Mouse (Mus musculus): ENCODE data around the gene Nbea. TPM values are rescaled to one million over a fixed set of nuclear protein-coding genes. Genes with fewer than 3 reads are reported as not detected.
"Not testable (repeated sequence)": the region's sequence is repeated elsewhere in the genome, so short reads cannot be mapped to it uniquely, and the experiment has no call there.

Gene Nbea
- total RNA-seq, 2 experiments from 2014 or later = 22.4 to 26.2 TPM

DNA sequence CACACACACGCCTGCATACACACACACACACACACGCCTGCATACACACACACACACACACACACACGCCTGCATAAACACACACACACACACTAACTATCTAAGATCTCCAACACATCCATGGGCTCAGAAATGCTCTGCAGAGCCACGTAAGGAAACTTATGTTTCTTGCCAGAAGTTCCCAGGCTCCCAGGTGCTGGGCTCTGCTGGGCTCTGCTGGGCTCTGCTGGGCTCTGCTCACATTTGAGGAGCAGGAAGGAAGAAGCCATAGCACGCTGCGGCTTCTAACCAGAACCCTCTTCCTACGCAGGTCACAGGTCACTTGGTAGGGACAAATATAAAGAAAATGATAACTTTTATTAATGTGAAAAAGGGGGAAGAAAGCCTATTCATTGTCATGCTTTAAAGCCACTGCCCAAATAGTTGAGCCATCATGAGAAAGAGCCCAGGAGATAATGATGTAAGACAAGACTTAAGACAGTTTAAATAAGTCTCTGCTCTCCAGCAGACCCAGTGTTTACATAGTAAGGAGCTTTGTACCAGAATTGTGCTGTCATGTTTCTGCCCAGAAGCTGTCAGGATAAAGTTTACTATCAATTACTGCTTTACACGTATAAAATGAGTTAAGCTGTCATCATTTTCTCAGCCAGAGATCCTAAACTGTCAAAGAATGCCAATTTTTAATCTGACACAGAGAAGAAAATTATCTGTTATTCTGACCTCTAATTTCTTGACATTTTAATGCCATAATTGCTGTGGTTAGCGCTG lies 521.6 kb downstream of the Nbea start:
- peak in 1 of 2 experiments; percentile 8 for DNase-seq

DNA sequence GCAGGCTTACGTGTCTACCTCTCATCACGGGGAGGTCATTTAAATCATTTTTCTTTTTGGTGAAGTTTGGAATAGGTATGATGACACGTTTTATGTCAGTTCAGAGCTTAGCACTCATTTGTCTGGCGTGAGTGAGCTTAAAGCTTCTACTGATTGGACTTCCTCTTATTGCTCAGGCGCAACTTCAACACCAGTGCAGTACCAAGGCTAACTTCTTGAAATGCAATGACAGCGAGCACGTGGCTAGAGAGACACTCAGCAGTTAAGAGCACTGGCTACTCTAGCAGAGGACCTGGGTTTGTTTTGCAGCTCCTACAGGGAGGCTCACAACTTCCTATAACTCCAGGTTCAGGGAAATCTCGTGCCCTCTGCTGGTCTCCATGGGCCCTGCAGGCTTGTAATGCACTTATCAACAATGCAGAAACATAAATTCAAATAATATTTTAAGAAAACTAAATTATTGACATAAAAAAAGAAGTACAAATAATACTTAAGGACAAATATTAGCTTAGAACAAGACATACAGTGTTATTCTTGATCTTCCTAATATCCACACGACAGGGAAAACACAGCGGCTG lies 523.2 kb downstream of the Nbea start:
- DNase-seq = no peak

DNA sequence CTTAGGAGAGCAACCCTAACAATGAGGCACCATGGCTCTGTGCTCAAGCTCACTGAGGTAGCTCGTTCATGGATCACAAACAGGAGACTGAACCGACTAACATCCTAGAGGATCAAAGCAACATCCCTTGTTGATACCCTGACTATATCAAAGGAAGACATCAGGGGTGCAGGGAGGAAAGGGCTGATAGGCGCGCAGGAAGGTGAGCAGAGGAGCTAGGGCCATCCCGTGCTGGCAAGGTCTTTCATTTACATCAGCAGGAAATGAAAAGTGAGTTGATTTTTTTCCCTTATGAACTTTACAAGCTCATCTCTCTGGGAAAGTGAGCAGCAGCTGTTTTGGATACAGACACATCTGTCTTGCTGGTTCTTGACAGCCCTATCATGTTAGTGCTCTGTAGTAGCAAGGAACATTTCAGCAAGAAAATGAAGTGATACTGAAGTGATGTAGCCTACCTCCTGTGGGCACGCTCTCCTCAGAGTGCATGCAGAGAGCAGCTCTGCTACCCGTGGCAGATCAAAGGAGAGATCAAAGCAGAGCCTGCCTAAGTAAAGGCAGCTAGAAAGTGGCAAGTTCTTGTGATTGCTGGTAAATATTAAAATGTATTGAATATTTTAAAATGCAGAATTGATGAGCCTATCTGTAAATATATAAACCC lies 523.8 kb downstream of the Nbea start:
- DNase-seq = no peak

DNA sequence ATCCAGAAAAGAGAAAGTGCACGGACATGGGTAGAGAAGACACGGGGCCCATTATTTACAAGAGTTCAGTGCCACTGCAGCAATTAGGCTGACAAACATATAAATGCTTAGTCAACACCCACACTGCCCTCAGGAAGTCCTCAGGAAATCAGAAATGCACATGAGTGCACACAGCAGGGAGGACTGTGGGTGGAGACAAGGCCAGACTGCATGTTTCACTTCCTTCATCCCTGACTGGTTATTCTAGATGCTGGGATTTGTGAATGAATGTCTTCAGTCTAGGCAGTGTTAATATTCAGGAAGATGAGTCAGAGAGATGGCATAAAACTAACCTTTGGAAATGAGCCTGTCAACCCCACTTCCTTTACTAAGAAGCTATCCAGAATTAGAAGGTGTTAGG lies 531.2 kb downstream of the Nbea start:
- no peak for DNase-seq

DNA sequence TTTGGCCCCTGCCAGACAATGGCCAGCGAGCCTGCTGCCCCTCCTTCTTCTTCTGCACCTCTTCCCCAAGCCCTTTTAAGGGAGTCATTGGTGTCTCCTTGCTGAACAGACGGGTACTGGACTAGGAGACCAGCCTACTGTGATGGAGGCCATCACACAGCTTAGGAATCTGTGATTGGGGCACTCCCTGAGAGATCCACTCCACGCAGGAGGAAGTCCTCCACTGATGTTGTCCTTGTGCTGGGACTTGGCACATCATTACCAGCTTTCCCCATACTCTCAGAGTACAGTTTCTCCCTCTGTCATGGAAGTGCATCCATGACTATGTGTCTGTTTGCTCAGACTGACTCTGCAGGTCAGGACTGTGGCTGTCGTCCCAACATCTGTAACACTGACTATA lies 531.6 kb downstream of the Nbea start:
- DNase-seq = no peak

DNA sequence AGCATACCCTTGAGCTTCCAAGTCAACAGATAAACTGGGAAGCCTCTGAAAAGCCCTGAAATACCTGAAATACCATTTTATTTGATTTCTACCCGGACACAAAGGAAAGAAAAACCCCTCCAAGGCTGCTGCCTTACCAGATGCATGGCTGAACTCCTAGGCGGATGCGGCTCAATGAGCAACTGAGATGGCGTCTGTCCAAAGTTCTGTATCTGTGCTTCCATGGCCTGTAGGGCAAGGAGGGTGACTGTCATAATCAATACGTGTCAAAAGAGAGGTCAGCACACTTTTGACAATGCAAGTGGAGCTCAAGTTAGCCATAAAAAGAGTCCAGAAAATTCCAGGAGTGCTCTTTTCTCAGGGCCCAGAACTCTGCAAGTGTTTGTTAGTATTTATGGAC lies 534.0 kb downstream of the Nbea start:
- DNase-seq = no peak

DNA sequence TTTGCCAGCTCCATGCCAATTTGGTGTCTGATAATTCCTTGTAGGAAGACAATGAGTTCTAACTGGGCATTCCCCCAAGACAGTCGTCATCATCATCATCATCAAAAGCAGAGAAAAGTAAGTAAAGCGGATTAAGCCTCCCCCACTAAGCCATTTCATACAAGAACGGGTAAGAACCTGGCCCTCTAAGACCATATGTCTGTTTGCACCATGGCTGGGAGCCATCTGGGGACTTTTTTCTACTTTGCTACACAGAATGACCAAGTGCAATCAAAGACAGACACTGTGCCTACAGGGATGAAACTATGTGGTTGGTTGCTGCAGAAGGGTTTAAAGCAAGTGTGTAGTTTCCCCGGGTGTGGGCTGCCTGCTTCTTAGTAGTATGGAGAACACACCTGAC lies 535.2 kb downstream of the Nbea start:
- no peak for DNase-seq

DNA sequence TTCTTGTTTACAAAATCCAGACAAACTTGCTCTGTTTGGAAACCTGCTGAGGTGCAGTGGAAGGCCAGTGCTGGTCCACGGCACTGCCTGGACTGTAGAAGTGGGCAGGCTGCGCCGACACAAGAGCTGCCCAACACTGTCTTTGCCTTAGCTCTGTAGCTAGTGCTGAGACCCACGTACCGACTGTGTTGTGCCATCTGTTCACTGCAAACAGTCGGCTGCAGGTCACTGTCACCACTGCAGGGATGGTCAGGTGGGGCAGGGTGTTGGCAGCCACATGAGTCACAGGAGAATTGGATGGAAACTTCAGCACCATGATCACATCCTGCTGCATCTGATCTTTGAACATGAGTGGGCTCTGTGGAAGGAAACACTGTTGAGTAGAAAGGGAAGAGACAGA lies 536.3 kb downstream of the Nbea start:
- no peak for DNase-seq

DNA sequence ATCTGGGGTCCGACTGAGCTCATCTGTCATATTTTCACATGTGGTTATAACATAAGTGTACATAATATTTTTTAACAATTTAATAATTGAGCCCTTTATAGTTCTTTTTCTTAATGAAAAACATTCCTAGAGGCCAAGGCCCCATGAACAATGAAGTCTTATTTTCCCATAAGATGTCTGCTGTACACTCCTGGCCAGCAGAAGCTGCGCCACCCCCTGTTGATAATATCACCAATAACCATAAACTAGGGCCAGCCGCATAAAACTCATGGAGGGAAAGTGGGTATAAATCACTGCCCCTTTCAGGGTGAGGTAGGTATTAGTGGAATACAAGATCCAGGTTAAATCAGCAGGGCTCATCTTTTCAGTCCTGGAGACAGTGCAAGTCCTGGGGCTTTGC lies 537.1 kb downstream of the Nbea start:
- DNase-seq = no peak

DNA sequence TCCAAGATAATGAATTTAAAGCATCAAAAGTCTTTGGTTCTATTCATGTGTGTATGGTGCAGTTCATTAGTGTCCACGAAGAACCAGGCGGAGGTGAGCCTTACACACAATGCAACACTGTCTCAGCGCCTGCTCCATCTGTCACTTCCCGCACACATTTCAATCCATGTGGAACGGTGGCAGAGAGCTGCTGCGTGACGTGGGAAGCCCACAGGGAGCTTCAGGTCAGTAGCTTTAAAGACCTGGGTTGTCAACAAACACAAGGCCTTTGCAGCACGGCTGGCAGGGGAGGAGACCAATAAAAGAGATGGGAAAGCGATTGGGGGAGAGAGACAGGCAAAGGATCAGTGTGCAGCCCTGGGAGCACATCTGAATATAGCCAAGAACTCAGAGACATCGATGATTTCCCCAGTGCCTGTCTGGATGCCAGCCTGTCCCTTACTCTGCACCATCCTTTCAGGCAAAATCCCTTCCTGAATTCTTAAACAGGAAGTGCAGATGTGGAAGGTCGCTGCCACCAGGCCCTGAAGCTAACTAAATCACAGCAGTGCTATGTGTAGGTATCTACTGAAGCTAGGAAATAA lies 539.4 kb downstream of the Nbea start:
- no peak for DNase-seq

DNA sequence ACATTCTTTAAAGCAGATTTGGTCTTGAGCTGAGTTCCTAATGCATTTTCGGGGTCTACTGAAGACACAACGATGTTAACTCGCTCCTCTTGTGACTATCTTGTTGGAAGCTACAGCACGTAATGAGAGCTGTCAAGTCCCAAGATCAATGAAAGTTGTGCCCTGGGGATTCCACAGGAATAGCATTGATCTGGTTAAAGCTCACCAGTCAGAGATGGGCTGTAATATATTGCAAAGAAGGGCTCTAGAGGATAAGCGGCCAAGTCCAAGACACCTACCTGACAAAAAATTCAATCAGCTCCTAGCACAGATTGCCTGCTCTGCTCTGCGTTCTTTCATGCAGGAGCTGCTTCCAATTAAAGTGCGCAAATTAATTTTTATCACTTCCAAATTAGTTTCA lies 545.8 kb downstream of the Nbea start:
- no peak for DNase-seq

DNA sequence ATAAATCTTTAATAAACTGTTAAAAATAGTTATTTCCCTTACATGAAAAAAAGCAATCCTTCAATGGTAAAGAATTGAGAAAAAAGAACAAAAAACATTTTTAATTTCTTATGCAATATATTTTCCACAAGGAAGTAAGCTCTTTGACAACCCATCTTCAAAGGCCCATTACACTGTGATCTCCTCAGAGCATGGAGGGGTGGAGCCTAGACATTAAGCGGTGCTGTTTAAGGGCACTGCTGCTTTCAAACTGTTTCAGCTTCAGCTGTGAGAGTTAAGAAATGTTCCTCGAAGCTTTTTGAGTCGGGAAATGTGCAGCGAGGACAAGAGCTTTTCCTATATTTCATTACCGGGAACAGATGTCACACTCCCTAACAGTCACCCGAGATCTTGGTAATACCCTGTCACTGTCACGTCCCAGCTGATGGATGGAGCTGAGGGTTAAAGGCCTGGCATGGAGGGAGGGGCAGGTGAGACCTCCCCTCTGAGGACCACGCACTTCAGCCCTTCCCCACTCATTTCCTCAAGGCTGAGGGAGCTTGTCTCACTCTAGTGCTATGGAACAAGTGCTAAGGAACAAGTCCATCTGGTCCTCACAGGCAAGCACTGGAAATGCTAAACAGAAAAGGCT lies 547.8 kb downstream of the Nbea start:
- no peak for DNase-seq

DNA sequence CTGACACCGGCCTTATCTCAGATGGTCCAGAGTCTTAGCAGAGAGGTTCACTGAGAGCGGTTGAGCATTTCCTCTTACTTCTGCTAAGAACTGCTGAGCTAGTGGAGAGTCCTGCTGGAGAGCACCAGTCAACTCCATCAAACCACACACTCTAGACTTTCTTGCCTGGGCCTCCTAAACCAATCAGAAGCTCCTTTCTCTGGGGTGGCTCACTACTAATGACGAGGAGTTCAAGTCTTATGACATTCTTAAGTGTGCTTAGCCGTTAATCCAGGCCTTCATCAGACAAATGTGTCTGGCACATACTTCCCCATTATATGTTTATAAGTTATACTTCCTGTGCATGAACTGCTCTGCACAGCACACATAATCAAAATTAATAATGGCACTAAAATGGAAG lies 556.4 kb downstream of the Nbea start:
- no peak for DNase-seq

DNA sequence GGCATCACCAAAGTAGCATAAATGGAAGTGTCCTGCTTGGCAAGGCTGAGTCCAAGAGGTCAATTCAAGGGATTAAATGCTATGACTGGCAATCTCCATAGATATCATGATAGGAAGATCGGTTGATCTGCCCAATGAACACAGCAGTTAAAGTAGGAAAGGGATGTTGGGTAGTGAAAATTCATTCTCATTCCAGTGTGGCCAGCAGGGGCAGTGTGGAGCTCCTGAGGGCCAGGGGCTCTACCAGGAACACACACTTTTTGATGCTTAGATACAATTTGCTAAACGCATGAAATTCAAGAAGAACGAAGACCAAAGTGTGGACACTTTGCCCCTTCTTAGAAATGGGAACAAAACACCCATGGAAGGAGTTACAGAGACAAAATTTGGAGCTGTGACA lies 561.5 kb downstream of the Nbea start:
- DNase-seq = not testable (repeated sequence)

DNA sequence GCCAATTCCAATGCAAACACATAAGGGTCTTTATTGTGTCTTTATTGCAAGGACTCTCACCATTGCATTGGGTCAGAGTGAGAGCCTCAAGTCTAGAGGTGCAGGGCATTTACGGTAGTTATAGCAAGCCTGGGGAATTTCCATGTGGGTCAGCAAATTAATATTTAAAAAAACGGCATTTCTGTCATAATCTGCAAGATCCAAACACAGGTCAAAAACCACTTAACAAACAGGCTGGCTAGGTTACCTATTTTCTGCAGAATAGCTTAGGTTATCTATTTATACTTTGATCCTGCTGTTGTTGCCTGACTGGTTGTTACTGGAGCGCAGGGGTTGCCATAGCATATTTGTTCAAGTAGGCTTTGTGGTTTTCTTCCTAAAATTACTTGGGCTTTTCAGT lies 565.1 kb downstream of the Nbea start:
- no peak for DNase-seq

DNA sequence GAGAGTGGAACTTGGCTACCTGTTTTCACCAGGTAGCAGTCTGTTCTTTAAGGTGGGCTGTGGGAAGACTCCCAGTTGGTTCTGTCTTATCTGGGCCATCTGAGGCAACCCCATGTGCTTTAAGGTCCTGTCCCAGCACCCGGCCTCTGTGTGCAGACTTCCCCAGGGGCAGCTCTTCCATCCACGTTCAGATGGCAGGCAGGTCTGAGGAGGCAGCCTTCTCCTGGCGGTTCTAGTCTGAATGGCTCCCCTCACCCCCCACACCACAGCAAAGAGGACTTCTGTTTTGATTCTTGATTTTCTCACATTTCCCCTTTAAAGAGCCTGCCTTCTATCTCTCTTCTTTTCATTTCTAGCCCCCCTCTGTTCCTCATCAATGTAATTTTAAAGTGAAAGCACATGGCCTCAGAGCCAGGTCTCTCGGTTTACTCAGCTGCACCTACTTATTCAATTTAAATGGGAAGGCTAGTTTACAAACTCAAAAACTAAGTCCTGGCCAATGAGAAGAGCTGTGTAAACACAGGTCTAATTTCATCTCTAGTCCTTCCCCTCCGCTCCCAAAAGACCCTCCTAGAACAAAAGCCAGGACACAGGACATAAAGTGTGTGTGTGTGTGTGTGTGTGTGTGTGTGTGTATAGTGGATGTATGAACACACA lies 570.9 kb downstream of the Nbea start:
- no peak for DNase-seq

DNA sequence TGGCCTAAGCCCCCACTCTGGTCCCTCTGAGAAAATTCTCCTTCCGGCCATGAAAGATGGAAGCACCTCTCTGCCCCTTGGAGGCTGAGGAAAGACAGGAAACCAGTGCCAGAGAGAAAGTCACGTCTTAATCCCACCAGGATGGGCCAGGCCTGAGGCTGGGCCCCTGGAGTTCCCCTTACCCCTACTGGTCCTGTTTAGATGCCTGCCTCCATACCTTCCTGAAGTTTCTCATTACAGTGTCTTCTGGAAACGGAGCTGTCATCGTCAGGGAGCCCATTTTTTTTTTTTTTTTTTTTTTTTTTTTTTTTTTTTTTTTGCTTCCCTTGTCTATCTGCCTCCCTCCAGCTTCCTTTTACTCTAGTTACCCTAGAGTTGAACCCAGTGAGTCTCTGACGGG lies 571.5 kb downstream of the Nbea start:
- no peak for DNase-seq

DNA sequence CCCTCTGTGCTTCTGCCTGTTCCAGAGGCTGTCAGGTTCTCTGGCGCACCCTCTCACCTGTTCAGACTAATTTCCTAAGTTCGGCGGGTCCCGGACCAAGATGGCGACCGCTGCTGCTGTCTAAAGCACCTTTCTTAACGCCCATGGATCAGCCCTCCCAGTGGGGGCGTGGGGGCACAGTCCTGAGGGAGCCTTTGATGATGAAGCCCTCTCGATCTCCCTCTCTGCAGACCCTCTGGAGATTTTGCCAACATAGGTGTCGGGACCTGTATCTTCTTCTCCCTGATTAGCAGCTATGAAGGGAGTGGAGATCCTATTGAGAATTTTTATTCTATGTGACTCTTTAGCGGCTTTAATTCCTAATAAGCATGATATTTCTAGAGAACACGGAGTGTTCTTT lies 573.3 kb downstream of the Nbea start:
- DNase-seq = no peak

DNA sequence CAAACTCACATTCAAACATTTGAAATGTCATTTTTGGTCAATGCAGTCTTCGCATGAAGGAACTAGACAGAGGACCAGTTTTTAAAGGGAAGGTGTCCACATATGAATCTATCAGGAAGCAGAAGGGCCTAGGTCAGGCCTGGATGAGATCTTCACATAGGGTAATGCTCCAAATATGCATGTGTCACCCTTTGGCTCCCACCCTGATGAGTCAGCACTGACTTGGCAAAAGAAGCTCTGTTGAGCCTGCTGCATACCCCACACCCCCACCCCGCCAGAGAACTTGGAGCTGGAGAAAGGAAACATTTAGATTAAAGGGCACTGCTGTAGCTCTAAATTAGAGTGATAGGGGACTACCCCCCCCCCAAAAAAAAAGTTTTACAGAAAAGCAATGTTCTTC lies 583.2 kb downstream of the Nbea start:
- DNase-seq = peak; percentile 85 to 88

DNA sequence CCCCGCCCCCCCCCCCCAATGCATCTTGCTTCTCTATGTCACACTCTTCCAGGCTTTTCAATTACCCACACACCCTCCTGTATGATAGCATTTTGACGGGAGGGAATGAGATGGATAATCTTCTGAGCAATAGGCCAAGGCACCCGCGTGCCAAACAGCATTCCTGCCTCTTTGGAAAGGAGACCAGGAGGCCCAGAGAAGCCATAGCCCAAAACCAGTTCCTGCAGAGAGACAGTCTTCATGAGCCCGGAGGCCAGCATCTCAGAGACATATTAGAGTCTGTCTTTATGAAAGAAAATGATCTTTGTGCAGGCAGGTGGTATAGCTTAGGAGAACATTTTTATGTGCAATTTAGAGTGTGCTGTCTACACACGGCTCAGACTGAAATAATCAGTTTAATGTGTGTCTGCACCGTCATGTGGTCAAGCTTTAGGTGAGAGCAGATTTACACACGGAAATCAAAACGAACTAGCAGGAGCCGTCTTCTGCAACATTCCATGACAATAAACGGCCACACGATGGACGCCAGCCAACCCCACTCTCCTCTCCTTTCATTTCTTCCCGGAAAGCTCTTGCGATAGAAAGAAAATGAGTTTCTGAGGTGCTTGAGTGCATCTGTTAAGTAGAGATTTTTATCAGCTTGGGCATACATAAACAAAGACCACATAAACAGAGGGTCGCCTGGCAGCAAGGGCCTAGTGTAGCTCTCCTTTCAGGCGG lies 584.0 kb downstream of the Nbea start:
- peak in 1 of 2 experiments; percentile 16 for DNase-seq

DNA sequence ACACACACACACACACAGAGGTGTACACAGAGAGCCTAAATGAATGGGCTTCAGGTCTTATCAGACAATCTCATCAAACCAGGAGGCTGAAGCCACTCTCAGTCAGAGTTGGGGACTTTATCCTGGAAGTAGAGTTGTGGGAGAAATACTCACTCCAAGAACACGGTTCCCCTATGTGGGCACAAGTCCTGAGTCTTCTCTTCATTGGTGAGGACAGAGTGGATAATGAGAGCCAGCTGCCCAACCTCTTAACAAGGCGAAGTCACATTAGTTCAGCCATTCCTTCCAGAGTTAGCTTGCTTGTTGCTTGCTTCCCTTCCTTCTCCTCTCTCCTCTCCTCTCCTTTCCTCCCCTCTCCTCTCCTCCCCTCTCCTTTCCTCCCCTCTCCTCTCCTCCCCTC lies 584.8 kb downstream of the Nbea start:
- no peak for DNase-seq

DNA sequence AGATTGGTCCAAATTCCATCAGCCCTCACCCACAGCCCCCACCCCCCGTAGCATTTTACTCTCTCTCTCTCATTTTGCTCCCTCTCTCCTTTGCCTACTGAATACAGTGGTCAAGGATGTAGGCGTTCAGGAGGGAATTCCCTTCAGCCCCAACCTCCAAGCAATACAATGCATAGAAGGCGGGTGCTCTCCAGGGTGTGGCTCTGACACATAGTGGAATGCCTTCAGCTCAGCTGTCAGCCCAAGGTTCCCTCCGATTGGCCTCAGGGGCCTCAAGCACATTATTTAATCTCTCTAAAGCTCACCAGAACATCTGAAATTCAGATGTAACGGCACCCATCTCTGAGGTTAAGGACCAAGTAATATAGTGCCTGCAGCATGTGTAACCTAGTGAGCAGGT lies 590.2 kb downstream of the Nbea start:
- DNase-seq = no peak

Measured in adrenal gland, postnatal 36 days (tissue).